Mouse (Mus musculus) forebrain, embryonic 11.5 days (tissue): Measurements from ENCODE around the gene Hist2h2bb. TPM values are rescaled to one million over a fixed set of nuclear protein-coding genes. Genes with fewer than 3 reads are reported as not detected.
"Not testable (repeated sequence)": the region's sequence is repeated elsewhere in the genome, so short reads cannot be mapped to it uniquely, and the experiment has no call there.

Experiments used
- ATAC-seq: fragments of 200-750 bp; cut with Nextera tagmentation; replicated peaks from 2 replicates; pipeline ENCODE4 v1.8.0; 2017; ENCODE audit warnings: moderate TSS enrichment; ENCODE audit not compliant: low FRiP score
- DNase-seq: peaks from one replicate; pipeline ENCODE4 v3.0.0-alpha.2; 2017; ENCODE audit warnings: low spot score
- H3K27ac ChIP-seq: fragments of 300-500 bp; sonication (generic); 2 replicates; pipeline ENCODE4 v1.5.1; 2014; ENCODE audit warnings: low read depth, low read length
- H3K27me3 ChIP-seq: fragments of 300-500 bp; sonication (generic); 2 replicates; pipeline ENCODE4 v1.6.1; 2014; ENCODE audit warnings: mild to moderate bottlenecking, low read length, mixed read lengths; ENCODE audit not compliant: control insufficient read depth, insufficient read depth
- H3K36me3 ChIP-seq: fragments of 300-500 bp; sonication (generic); 2 replicates; pipeline ENCODE4 v1.6.1; 2014; ENCODE audit warnings: mild to moderate bottlenecking, low read length, moderate library complexity, mixed read lengths; ENCODE audit not compliant: control insufficient read depth, insufficient read depth
- H3K4me1 ChIP-seq: fragments of 300-500 bp; sonication (generic); replicated peaks from 2 replicates; pipeline ENCODE4 v1.6.1; 2014; ENCODE audit warnings: low read length, mixed read lengths; ENCODE audit not compliant: control insufficient read depth, insufficient read depth
- H3K4me2 ChIP-seq: fragments of 300-500 bp; sonication (generic); 2 replicates; pipeline ENCODE4 v1.6.1; 2014; ENCODE audit warnings: low read depth, mild to moderate bottlenecking, low read length, moderate library complexity, mixed read lengths; ENCODE audit not compliant: severe bottlenecking
- H3K4me3 ChIP-seq: fragments of 300-500 bp; sonication (generic); 2 replicates; pipeline ENCODE4 v1.5.1; 2014; ENCODE audit warnings: low read depth, low read length
- H3K9ac ChIP-seq: fragments of 300-500 bp; sonication (generic); 2 replicates; pipeline ENCODE4 v1.6.1; 2014; ENCODE audit warnings: low read length
- H3K9me3 ChIP-seq: fragments of 300-500 bp; sonication (generic); 2 replicates; pipeline ENCODE4 v1.6.1; 2016; ENCODE audit warnings: low read length, mixed read lengths; ENCODE audit not compliant: control insufficient read depth
- WGBS: fragments of 180-500 bp; shearing (Covaris S2); extraction: QIAGEN DNeasy Blood & Tissue Kit; methylation state at CpG from one replicate; pipeline ENCODE4 v1.1.7; 2014; 5-methylcytosine and 5-hydroxymethylcytosine counted together
- polyA plus RNA-seq: library from polyadenylated mRNA; unstranded; fragments of >200 nt; fragmentation: Nextera tagmentation; extraction: Ambion mirVana; gene quantifications from 2 replicates; pipeline ENCODE4 v1.2.1, GENCODE M21; 2014

The Hist2h2bb gene
- polyA plus RNA-seq, 1 experiment from 2014 or later: 28.7 TPM

- no peak for DNase-seq
- ATAC-seq: no peak
Measured at GRCm38 (mm10) chr3:96266132-96266710, 3.3 kb upstream of the Hist2h2bb start.

GRCm38 (mm10) chr3:96267541-96267940 lies 2.0 kb upstream of the Hist2h2bb start:
- no peaks in the 10 kb centered on the region for H3K36me3 ChIP-seq
- H3K27ac ChIP-seq: peak overlapping the region; percentile 91
- H3K9ac ChIP-seq: peak overlapping the region; percentile 46
- H3K9me3 ChIP-seq: no peaks in the 10 kb centered on the region
- peaks cover 12% of the 10 kb centered on the region; the same call in 1 of the 2 replicates for H3K4me1 ChIP-seq
- H3K4me3 ChIP-seq: no peak overlapping the region
- DNase-seq: no peak
- no peak for ATAC-seq
- 78% methylated on average over 4 of the region's 4 CpGs for WGBS
- H3K27me3 ChIP-seq: no peaks in the 10 kb centered on the region
- no peak overlapping the region for H3K4me2 ChIP-seq

More at GRCm38 (mm10) chr3:96266132-96266710, 3.3 kb upstream of the Hist2h2bb start:
- Histone ChIP-seq H3K27me3 (no peaks in the 10 kb centered on the region), H3K27ac (0 out of 2 replicates have a peak overlapping the region, but pooled peaks have one; percentile 7), H3K36me3 (no peaks in the 10 kb centered on the region), H3K4me3 (no peak overlapping the region), H3K4me2 (no peak overlapping the region), H3K9me3 (no peaks in the 10 kb centered on the region), H3K9ac (peak overlapping the region; percentile 4; the same call in 1 of the 2 replicates), H3K4me1 (peaks cover 12% of the 10 kb centered on the region; the same call in 1 of the 2 replicates)
- 91% methylated on average over 8 of the region's 8 CpGs for WGBS

GRCm38 (mm10) chr3:96268051-96268775 lies 1.3 kb upstream of the Hist2h2bb start, which contains the start of gene Hist2h3b:
Gene Hist2h3b, plus strand, starts transcription at chr3:96268654.
- DNase-seq: peak; percentile 86
- Histone ChIP-seq H3K9ac (peak within 1 kb of the TSS; percentile 68), H3K4me3 (peak within 1 kb of the TSS; percentile 41), H3K9me3 (no peaks in the 10 kb centered on the region), H3K4me1 (peaks cover 12% of the 10 kb centered on the region; the same call in 1 of the 2 replicates), H3K27ac (peak within 1 kb of the TSS; percentile 99), H3K36me3 (no peaks in the 10 kb centered on the region), H3K27me3 (no peaks in the 10 kb centered on the region), H3K4me2 (peak within 1 kb of the TSS; percentile 78)
- 21% methylated on average over 30 of the region's 30 CpGs for WGBS
- peak; percentile 79 for ATAC-seq

GRCm38 (mm10) chr3:96268776-96269378 lies 675 bp upstream of the Hist2h2bb start:
- Histone ChIP-seq H3K4me2 (peak overlapping the region; percentile 78), H3K4me3 (peak overlapping the region; percentile 41), H3K27ac (peak overlapping the region; percentile 99), H3K4me1 (peaks cover 12% of the 10 kb centered on the region; the same call in 1 of the 2 replicates), H3K9ac (peak overlapping the region; percentile 68)
- ATAC-seq: peak; percentile 55
- DNase-seq: peak; percentile 67
- under 1% methylated on average over 9 of the region's 44 CpGs for WGBS
- H3K9me3 ChIP-seq, H3K36me3 ChIP-seq, H3K27me3 ChIP-seq: not testable (repeated sequence)

GRCm38 (mm10) chr3:96273591-96274465 lies 4.3 kb downstream of the Hist2h2bb start:
- DNase-seq: no peak
- ATAC-seq: no peak
- no peak overlapping the region for H3K4me3 ChIP-seq
- no peak overlapping the region for H3K9ac ChIP-seq
- no peaks in the 10 kb centered on the region for H3K36me3 ChIP-seq
- H3K27me3 ChIP-seq: 0 out of 2 replicates have a peak, but pooled peaks cover 2% of the 10 kb centered on the region
- 89% methylated on average over 17 of the region's 17 CpGs for WGBS
- H3K4me1 ChIP-seq: 0 out of 2 replicates have a peak, but pooled peaks cover 4% of the 10 kb centered on the region
- H3K27ac ChIP-seq: no peak overlapping the region
- H3K4me2 ChIP-seq: no peak overlapping the region
- no peaks in the 10 kb centered on the region for H3K9me3 ChIP-seq

GRCm38 (mm10) chr3:96277428-96277799 lies 7.9 kb downstream of the Hist2h2bb start:
- Histone ChIP-seq H3K9me3 (no peaks in the 10 kb centered on the region), H3K27ac (no peak overlapping the region), H3K36me3 (no peaks in the 10 kb centered on the region), H3K4me2 (peak overlapping the region; percentile 75), H3K4me1 (0 out of 2 replicates have a peak, but pooled peaks cover 4% of the 10 kb centered on the region), H3K9ac (peak overlapping the region; percentile 69), H3K4me3 (peak overlapping the region; percentile 40), H3K27me3 (0 out of 2 replicates have a peak, but pooled peaks cover 2% of the 10 kb centered on the region)
- DNase-seq: peak; percentile 76
- ATAC-seq: peak; percentile 47
- 15% methylated on average over 8 of the region's 8 CpGs for WGBS

GRCm38 (mm10) chr3:96277800-96278624 lies 8.5 kb downstream of the Hist2h2bb start:
- Histone ChIP-seq H3K4me3 (peak overlapping the region; percentile 40), H3K9ac (peak overlapping the region; percentile 69), H3K4me1 (0 out of 2 replicates have a peak, but pooled peaks cover 4% of the 10 kb centered on the region), H3K36me3 (no peaks in the 10 kb centered on the region), H3K4me2 (peak overlapping the region; percentile 75), H3K27ac (peak overlapping the region; percentile 86), H3K9me3 (no peaks in the 10 kb centered on the region), H3K27me3 (0 out of 2 replicates have a peak, but pooled peaks cover 2% of the 10 kb centered on the region)
- peak; percentile 98 for DNase-seq
- under 1% methylated on average over 49 of the region's 49 CpGs for WGBS
- peak; percentile 94 for ATAC-seq
